Mouse (Mus musculus) hindbrain, embryonic 13.5 days (tissue): ENCODE results near the gene 1700102P08Rik. TPM values are rescaled to one million over a fixed set of nuclear protein-coding genes. Genes with fewer than 3 reads are reported as not detected.

Experiments used
- ATAC-seq: fragments of 200-750 bp; cut with Nextera tagmentation; 2 replicates; pipeline ENCODE4 v1.8.0; 2017; ENCODE audit warnings: moderate TSS enrichment; ENCODE audit not compliant: low FRiP score
- H3K27ac ChIP-seq: fragments of 300-500 bp; sonication (generic); 2 replicates; pipeline ENCODE4 v1.5.1; 2015; ENCODE audit warnings: inconsistent platforms, mild to moderate bottlenecking, moderate library complexity
- H3K27me3 ChIP-seq: fragments of 300-500 bp; sonication (generic); 2 replicates; pipeline ENCODE4 v1.6.1; 2015; ENCODE audit warnings: mild to moderate bottlenecking, inconsistent platforms
- H3K36me3 ChIP-seq: fragments of 300-500 bp; sonication (generic); 2 replicates; pipeline ENCODE4 v1.6.1; 2015; ENCODE audit warnings: mild to moderate bottlenecking, inconsistent platforms
- H3K4me1 ChIP-seq: fragments of 300-500 bp; sonication (generic); replicated peaks from 2 replicates; pipeline ENCODE4 v1.6.1; 2015; ENCODE audit warnings: inconsistent platforms
- H3K4me2 ChIP-seq: fragments of 300-500 bp; sonication (generic); 2 replicates; pipeline ENCODE4 v1.6.1; 2015; ENCODE audit warnings: inconsistent platforms, mild to moderate bottlenecking, moderate library complexity
- H3K4me3 ChIP-seq: fragments of 300-500 bp; sonication (generic); 2 replicates; pipeline ENCODE4 v1.5.1; 2015; ENCODE audit warnings: mild to moderate bottlenecking, inconsistent platforms
- H3K9ac ChIP-seq: fragments of 300-500 bp; sonication (generic); 2 replicates; pipeline ENCODE4 v1.6.1; 2015; ENCODE audit warnings: mild to moderate bottlenecking, inconsistent platforms
- H3K9me3 ChIP-seq: fragments of 300-500 bp; sonication (generic); 2 replicates; pipeline ENCODE4 v1.6.1; 2016; ENCODE audit warnings: inconsistent platforms
- WGBS: fragments of 180-500 bp; shearing (Covaris S2); methylation state at CpG from one replicate; pipeline ENCODE4 v1.1.7; 2015; 5-methylcytosine and 5-hydroxymethylcytosine counted together
- polyA plus RNA-seq: library from polyadenylated mRNA; unstranded; fragments of >200 nt; fragmentation: Nextera tagmentation; extraction: Ambion mirVana; gene quantifications from 2 replicates; pipeline ENCODE4 v1.2.1, GENCODE M21; 2015

Gene 1700102P08Rik
- polyA plus RNA-seq, 1 experiment from 2014 or later: 2.3 TPM

DNA sequence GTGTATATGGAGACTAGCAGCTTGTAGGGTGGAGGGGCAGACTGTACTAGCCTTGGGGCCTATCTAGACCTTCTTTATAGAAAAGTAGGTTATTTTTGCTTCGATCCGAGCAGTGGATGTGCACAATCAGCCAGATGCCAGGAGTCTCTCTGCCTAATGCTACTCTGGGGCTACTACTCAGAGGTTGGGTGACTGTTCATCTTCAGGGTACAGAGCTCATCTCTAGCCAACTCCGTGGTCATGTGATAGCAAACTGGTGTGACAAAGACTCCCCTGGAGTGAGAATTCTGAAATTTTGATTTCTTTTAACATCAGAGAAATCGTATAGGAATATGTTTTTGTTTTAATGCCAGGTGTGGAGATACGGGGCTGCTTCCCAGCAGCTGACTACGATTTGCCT is 60.3 kb downstream of the 1700102P08Rik start:
- H3K36me3 ChIP-seq: peaks cover 17% of the 10 kb centered on the region
- H3K4me2 ChIP-seq: peak overlapping the region; percentile 72
- no peaks in the 10 kb centered on the region for H3K9me3 ChIP-seq
- peak overlapping the region; percentile 64 for H3K4me3 ChIP-seq
- 51% methylated on average over 6 of the region's 6 CpGs for WGBS
- peak overlapping the region; percentile 85 for H3K9ac ChIP-seq
- peaks cover 52% of the 10 kb centered on the region for H3K4me1 ChIP-seq
- peak overlapping the region; percentile 90 for H3K27ac ChIP-seq
- H3K27me3 ChIP-seq: peaks cover 11% of the 10 kb centered on the region
- ATAC-seq: peak; percentile 22

DNA sequence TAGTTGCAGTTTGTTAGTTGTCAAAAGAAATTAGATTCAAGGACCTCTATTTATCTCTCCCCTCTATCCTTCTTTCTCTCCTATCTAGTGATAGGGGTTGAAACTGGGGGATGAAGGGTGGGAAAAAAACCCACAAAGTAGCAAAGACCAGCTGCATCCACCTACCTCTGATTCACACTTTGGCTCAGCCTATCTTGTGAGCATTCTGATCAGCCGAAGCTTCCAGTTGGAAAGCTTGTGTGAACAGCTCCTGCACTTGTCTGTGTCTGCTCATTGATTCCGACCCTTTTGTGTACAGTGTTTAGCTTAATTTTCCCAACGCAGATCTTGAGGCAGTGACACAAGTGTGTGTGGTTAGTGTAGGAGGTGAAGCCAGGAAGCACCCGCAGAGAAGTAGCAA is 60.9 kb downstream of the 1700102P08Rik start:
- H3K4me3 ChIP-seq: peak overlapping the region; percentile 64; the same call in 1 of the 2 replicates
- H3K9ac ChIP-seq: peak overlapping the region; percentile 85; the same call in 1 of the 2 replicates
- peaks cover 52% of the 10 kb centered on the region for H3K4me1 ChIP-seq
- peak overlapping the region; percentile 90; the same call in 1 of the 2 replicates for H3K27ac ChIP-seq
- peaks cover 11% of the 10 kb centered on the region for H3K27me3 ChIP-seq
- ATAC-seq: no peak
- WGBS: 84% methylated on average over 4 of the region's 4 CpGs
- H3K4me2 ChIP-seq: peak overlapping the region; percentile 72
- H3K36me3 ChIP-seq: peaks cover 11% of the 10 kb centered on the region
- H3K9me3 ChIP-seq: no peaks in the 10 kb centered on the region

DNA sequence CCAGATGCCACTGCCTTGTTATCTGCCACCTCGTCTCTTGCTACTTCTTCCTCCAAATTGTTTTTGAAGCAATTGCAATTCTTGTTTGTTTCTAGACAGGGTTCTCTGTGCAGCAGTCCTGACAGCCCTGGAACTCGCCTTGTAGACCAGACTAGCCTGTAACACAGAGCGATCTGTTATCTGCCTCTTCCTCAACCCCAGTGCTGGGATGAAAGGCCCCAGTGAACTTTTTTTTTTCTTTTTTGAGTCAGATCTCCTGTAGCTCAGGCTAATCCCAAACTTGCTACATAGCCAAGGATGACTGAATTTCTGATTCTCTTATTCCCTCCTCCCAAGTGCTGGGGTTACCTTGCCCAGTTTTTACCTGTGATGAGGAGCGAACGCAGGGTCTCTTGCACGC is 61.8 kb downstream of the 1700102P08Rik start:
- Histone ChIP-seq H3K27me3 (peaks cover 14% of the 10 kb centered on the region), H3K9ac (no peak overlapping the region), H3K27ac (no peak overlapping the region), H3K4me1 (peaks cover 44% of the 10 kb centered on the region), H3K4me2 (no peak overlapping the region), H3K36me3 (peaks cover 2% of the 10 kb centered on the region; the same call in 1 of the 2 replicates), H3K9me3 (no peaks in the 10 kb centered on the region), H3K4me3 (no peak overlapping the region)
- WGBS: 89% methylated on average over 6 of the region's 6 CpGs
- no peak for ATAC-seq

DNA sequence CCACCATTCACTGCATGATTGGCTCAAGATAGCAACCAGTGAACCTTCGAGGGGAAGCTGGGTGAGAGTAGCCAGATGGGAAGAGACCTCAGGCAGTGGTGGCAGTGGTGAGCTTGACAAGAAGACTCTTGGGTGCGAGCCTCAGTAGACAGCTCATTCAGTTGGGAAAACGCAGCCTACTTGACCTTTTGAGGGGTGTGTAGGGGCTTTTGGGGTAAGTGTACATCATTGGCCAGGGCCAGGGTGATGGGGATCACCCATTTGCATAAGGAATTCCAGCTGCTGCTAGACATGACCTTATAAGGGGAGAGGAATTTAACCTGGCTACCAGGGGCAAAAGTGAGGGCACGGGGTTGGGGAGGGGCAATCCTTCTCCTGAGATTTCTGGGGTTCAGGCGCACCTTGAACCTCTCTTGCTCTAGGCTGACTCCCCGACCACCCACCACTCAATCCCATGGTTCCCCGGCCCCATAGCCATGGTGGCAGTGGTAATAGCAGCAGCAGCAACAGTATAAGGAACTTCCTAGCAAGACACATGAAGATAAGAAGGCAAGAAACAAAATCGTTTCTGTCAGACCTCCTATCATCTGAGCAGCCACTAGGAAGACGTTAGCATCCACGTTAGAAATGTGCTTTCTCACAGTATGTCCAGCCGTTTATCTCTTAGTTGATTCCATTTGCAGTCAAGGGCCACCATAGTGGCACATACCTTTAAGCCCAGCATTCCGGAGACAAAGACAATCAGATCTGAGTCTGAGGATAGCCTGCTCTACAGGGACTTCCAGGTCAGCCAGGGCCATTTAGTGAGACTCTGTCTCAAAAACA is 63.4 kb downstream of the 1700102P08Rik start:
- Histone ChIP-seq H3K36me3 (no peaks in the 10 kb centered on the region), H3K9me3 (no peaks in the 10 kb centered on the region), H3K4me1 (peaks cover 34% of the 10 kb centered on the region), H3K4me3 (no peak overlapping the region), H3K9ac (no peak overlapping the region), H3K27ac (no peak overlapping the region), H3K4me2 (no peak overlapping the region), H3K27me3 (peaks cover 14% of the 10 kb centered on the region)
- 78% methylated on average over 12 of the region's 12 CpGs for WGBS
- ATAC-seq: no peak

DNA sequence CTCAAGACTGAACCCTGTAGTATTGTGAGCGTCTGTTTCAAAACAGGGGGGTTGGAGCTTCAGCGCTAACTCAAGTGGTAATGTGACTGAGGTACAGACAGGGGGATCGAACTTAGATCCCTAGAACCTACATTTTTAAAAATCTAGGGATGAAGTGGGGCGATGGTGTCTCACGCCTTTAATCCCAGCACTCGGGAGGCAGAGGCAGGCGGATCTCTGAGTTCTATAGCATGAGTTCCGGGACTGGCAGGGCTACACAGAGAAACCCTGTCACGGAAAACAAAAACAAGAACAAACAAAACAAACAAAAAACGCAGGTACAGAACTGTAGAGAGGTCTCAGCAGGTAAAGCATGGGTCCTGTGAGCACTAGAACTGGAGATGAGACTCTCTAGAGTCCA is 64.3 kb downstream of the 1700102P08Rik start:
- Histone ChIP-seq H3K9me3 (no peaks in the 10 kb centered on the region), H3K27me3 (peaks cover 14% of the 10 kb centered on the region), H3K9ac (no peak overlapping the region), H3K27ac (no peak overlapping the region), H3K4me1 (peaks cover 34% of the 10 kb centered on the region), H3K4me3 (no peak overlapping the region), H3K36me3 (no peaks in the 10 kb centered on the region), H3K4me2 (no peak overlapping the region)
- no peak for ATAC-seq
- 87% methylated on average over 10 of the region's 10 CpGs for WGBS

DNA sequence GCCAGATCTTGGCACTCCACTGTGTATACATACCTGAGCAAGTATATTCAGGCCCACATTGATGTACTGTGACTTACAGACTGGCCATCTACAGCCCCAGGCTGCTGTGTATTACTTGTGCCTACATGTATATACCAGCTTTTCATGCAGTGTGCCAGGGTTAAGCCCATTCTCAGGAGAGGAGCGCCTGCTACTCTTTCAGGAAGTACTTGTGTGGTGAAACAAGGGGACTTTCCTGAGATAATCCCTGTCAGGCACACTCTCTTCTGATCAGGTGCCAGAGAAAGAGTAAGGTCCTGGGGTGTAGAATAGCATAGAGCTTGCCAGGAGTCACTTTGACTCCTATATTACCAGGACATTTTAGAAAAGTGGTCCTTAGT is 67.3 kb downstream of the 1700102P08Rik start:
- peak overlapping the region; percentile 80 for H3K4me2 ChIP-seq
- WGBS: 92% methylated on average over 1 of the region's 1 CpGs
- H3K27me3 ChIP-seq: peaks cover 14% of the 10 kb centered on the region
- peaks cover 21% of the 10 kb centered on the region for H3K4me1 ChIP-seq
- H3K9ac ChIP-seq: no peak overlapping the region
- no peaks in the 10 kb centered on the region for H3K9me3 ChIP-seq
- peak; percentile 10 for ATAC-seq
- peak overlapping the region; percentile 90 for H3K27ac ChIP-seq
- peaks cover 23% of the 10 kb centered on the region for H3K36me3 ChIP-seq
- peak overlapping the region; percentile 89 for H3K4me3 ChIP-seq

Other genes with a start within 250 kb of the 1700102P08Rik start
- gene Bsn, start 202.4 kb upstream of the 1700102P08Rik start, polyA plus RNA-seq: 8.3 and 8.7 TPM in 2 replicates
- 55.5 and 60.4 TPM in 2 replicates for gene Dag1, start 128.8 kb upstream of the 1700102P08Rik start, polyA plus RNA-seq
- 135 and 143 TPM in 2 replicates for gene Nicn1, start 102.4 kb upstream of the 1700102P08Rik start, polyA plus RNA-seq
- gene Amt, start 96.0 kb upstream of the 1700102P08Rik start, polyA plus RNA-seq: 32.1 and 33.3 TPM in 2 replicates
- gene Rhoa, start 86.7 kb upstream of the 1700102P08Rik start, polyA plus RNA-seq: 279 and 287 TPM in 2 replicates
- 55.0 and 63.3 TPM in 2 replicates for gene Tcta, start 86.6 kb upstream of the 1700102P08Rik start, polyA plus RNA-seq
- 503 and 518 TPM in 2 replicates for gene Gpx1, start 53.9 kb upstream of the 1700102P08Rik start, polyA plus RNA-seq
- 125 and 141 TPM in 2 replicates for gene Usp4, start 45.0 kb upstream of the 1700102P08Rik start, polyA plus RNA-seq
- gene Ccdc36, start 35.7 kb downstream of the 1700102P08Rik start, polyA plus RNA-seq: 1.0 and 1.2 TPM in 2 replicates
- not detected in 2 replicates for gene BC048562, start 43.7 kb downstream of the 1700102P08Rik start, polyA plus RNA-seq
- 58.0 and 59.4 TPM in 2 replicates for gene Ccdc71, start 67.7 kb downstream of the 1700102P08Rik start, polyA plus RNA-seq
- 66.4 and 69.1 TPM in 2 replicates for gene Klhdc8b, start 68.8 kb downstream of the 1700102P08Rik start, polyA plus RNA-seq
- 20.9 and 21.6 TPM in 2 replicates for gene Lamb2, start 86.9 kb downstream of the 1700102P08Rik start, polyA plus RNA-seq
- 71.9 and 74.1 TPM in 2 replicates for gene Usp19, start 97.8 kb downstream of the 1700102P08Rik start, polyA plus RNA-seq
- gene Qars, start 114.9 kb downstream of the 1700102P08Rik start, polyA plus RNA-seq: 71.5 and 77.8 TPM in 2 replicates
- gene Qrich1, start 124.0 kb downstream of the 1700102P08Rik start, polyA plus RNA-seq: 131 and 140 TPM in 2 replicates
- 104 and 111 TPM in 2 replicates for gene Impdh2, start 167.5 kb downstream of the 1700102P08Rik start, polyA plus RNA-seq
- gene Ndufaf3, start 174.6 kb downstream of the 1700102P08Rik start, polyA plus RNA-seq: 74.0 and 82.1 TPM in 2 replicates
- gene Dalrd3, start 177.1 kb downstream of the 1700102P08Rik start, polyA plus RNA-seq: 285 and 314 TPM in 2 replicates
- 280 and 317 TPM in 2 replicates for gene Wdr6, start 185.9 kb downstream of the 1700102P08Rik start, polyA plus RNA-seq
- 25.6 and 31.4 TPM in 2 replicates for gene P4htm, start 204.9 kb downstream of the 1700102P08Rik start, polyA plus RNA-seq